Mouse (Mus musculus) adrenal gland, postnatal 0 days (tissue): ENCODE results near the gene Zmym4. TPM values are rescaled to one million over a fixed set of nuclear protein-coding genes. Genes with fewer than 3 reads are reported as not detected.

Experiments
- polyA plus RNA-seq: library from polyadenylated mRNA; unstranded; fragments of >200 nt; fragmentation: Nextera tagmentation; extraction: Ambion mirVana; gene quantifications from 2 replicates; pipeline ENCODE4 v1.2.1, GENCODE M21; 2015

Zmym4 gene
- polyA plus RNA-seq: 10.0 and 18.0 TPM in 2 replicates

DNA sequence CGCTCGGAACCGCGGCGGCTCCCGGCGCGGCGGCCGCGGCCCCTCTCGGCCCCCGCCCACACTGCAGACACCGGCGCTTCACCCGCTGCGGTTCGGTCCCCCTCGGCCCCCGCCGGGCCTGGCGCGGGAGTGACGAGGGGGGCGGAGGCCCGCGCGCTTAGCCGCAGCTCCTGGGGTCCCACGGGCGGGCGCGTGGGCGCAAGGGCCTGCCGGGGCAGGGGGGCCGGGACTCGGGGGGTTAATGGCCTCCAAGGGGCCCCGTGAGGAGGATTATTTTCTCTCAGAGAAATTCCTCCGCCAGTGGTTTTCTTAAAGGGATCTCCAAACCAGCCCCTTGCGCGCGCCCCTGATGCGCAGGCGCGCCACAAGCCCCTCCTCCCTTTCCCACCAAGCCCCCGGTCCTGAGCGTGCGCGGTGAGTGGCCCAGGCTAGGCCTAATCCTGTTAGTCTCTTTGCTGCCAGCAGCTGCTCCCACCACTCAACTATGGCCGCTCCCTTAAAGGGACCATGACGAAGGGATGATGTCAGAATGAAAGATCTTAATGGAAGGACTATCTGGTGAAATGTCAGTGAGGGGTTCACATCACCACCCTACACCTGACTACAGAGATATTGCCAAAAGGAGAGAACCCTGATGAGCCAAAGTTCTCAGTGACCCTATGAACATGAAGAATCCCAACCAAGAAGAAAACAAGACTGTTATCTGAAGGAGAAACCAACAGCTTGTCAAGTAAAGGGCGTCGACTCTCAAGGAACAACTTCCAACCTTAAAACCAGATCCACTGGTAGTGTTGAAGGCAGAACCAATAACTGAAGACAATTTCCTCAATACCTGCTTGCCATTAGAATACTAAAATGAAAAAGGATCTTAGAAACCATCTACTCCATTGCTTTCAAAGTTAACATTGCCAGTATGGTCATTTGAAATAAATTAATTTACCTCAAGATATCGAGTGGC is at the start of gene Zmym4:
Gene Zmym4, minus strand, starts transcription at position 272 of the 958 bp plus-strand sequence.

Other genes with a start within 250 kb of the Zmym4 start
- gene Tfap2e, start 231.9 kb downstream of the Zmym4 start, polyA plus RNA-seq: not detected in 2 replicates
- gene Ncdn, start 214.7 kb downstream of the Zmym4 start, polyA plus RNA-seq: 24.6 and 25.8 TPM in 2 replicates
- gene AU040320, start 214.6 kb downstream of the Zmym4 start, polyA plus RNA-seq: 17.3 and 26.1 TPM in 2 replicates
- 56.8 and 61.3 TPM in 2 replicates for gene Sfpq, start 53.2 kb upstream of the Zmym4 start, polyA plus RNA-seq
- gene Zmym1, start 93.0 kb upstream of the Zmym4 start, polyA plus RNA-seq: 9.0 and 9.1 TPM in 2 replicates
- 8.1 and 10.1 TPM in 2 replicates for gene Zmym6, start 109.2 kb upstream of the Zmym4 start, polyA plus RNA-seq
- 39.4 and 62.7 TPM in 2 replicates for gene Tmem35b, start 155.6 kb upstream of the Zmym4 start, polyA plus RNA-seq
- gene Dlgap3, start 201.1 kb upstream of the Zmym4 start, polyA plus RNA-seq: 6.5 and 7.5 TPM in 2 replicates